Mouse (Mus musculus): ENCODE results near the gene Zhx3. TPM values are rescaled to one million over a fixed set of nuclear protein-coding genes. Genes with fewer than 3 reads are reported as not detected.

Zhx3 gene
- total RNA-seq, 2 experiments from 2014 or later = 37.5 to 43.6 TPM

DNA sequence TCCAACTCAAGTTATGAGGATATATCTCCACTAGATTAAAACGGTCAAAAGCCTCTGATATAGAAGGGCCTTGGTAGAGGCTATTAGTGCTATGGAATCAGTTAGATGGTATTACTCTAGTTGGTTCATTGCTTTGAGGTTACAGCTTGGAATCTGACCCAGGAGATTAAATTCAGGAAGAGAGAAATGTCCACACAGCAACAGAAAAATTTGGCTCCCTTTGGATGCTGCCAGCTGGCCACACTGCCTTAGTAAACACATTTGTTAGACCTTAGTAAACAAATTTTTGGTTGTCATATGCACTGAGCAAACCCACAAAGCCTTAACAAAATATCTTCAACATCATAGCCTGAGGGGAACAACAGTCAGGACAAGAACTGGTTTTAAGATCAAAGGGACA is 62.0 kb downstream of the Zhx3 start:
- intact Hi-C loops (cut with DNase I) = no loop called here

DNA sequence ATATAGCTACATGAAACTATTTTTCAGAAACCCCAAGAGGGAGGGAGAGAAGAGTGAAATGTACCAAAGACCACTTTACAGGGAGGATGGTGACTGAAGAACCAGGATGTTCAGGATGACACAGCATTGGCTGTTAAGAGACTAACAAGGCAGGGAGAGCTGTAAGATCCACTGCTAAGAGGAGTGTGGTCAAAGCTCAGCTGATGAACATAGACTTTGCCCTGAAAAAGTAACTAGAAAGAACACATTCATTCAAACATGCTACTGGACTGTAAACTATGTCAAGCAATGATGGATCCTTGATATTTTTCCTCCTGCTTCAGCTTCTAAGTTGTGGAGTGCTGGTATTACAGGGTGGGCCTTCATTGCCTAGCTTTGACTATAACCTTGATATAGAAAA is 62.4 kb downstream of the Zhx3 start:
- intact Hi-C loops (cut with DNase I) = no loop called here

More for the DNA sequence above, 62.0 kb downstream of the Zhx3 start:
- no peak for DNase-seq (ENCODE audit: low spot score)

DNA sequence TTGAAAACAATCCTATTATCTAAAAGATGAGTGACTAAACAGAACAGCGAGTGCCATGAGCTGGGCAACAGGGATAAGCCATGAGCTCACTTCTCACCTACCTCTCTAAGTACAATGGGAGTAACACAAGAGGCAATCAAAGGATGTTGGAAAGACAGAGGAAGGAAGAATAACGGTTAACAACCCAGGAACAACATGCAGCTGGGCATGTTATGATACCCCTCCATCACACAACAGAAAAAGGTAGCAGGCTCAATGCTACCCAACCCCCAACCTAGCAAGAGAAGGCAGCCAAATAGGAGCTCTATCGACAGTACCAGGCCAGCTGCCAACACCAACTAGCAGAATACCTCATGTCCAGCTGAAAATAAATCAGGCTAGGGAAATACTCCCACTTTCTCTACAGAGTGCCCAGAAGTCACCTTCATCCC is 66.7 kb downstream of the Zhx3 start:
- intact Hi-C loops (cut with DNase I) = no loop called here
- peak; percentile 49 for DNase-seq (ENCODE audit: low spot score)

More for the DNA sequence above, 62.4 kb downstream of the Zhx3 start:
- DNase-seq (ENCODE audit: low spot score) = no peak

DNA sequence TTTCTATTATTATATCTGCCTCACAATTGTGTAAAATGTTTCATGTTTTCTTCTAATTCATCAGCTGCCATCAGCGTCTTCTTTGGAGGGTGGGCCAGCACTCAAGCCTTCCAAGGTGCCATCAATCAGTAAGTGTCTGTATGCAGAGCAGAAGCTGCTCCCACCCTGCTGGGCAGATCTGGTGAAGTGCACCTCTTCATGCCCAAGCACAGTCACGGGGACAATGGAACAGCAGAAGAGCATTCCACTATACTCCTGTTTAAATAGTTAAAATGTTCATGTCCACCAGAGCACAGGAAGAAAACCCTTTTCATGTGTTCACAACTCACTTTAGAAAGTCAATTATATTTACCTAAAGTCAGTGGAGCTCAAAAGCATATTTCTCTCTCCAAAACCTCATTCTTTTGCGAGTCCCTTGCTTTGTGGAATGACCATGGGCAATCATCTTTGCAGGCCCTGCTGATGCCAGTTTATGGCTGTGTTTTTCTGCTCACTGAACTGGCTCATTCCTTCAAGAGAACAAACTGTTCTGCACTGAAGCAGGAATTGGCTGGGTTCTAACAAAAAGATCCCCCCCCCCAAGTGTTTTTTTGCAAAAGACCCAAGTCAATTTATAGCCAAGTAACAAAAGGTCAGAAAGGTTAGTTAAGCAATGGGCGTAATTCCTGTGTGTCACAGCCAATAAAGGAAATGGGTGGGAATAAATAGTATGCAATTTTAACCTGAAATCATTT is 67.8 kb downstream of the Zhx3 start:
- intact Hi-C loops (cut with DNase I) = loop anchor here (2.0 to 5.0 kb wide), 2 partner anchors 38 to 70 kb away; no protein-coding TSS in a partner anchor
- peak; percentile 30 for DNase-seq (ENCODE audit: low spot score)

DNA sequence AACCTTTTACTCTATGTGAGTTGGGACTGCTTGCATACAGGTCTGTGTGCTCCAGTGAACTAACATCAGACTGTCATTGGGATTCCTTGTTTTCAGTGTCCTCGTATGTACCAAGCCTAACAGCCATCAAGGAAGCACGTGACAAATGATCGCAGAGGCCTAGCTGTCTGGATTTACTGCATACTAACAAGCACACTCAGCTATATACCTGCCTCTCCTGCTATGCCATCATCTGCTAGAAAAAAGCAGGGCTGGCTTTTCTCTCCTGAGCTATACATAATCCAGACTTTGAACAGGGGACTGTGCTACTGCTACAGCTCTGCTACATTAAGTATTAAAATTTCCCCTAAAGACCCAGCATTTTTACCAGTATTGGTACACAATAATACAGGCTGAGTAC is 70.5 kb downstream of the Zhx3 start:
- intact Hi-C loops (cut with DNase I) = loop anchor here (5.0 kb wide), 1 partner anchor 35 kb away; no protein-coding TSS in a partner anchor
- DNase-seq (ENCODE audit: low spot score) = no peak

DNA sequence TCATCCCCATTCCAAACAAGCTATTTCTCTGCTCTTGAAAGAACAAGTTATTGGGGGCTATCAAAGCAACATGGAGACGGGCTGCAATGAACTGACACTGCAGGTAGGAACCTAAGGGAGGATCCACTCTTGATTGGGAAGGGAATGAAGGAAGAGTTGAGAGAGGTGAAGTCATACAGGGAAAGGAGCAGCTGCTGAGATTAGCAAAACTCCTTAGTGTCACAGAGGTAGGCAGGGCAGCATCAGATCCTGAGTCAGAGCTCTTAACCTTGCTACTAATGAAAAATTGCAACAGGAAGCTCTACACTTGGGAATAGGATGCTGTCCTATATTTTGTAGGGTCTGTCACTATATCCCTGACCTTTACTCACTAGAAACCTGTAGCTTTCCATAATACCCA is 71.8 kb downstream of the Zhx3 start:
- DNase-seq (ENCODE audit: low spot score) = no peak
- intact Hi-C loops (cut with DNase I) = loop anchor here (5.0 kb wide), 1 partner anchor 34 kb away; no protein-coding TSS in a partner anchor

DNA sequence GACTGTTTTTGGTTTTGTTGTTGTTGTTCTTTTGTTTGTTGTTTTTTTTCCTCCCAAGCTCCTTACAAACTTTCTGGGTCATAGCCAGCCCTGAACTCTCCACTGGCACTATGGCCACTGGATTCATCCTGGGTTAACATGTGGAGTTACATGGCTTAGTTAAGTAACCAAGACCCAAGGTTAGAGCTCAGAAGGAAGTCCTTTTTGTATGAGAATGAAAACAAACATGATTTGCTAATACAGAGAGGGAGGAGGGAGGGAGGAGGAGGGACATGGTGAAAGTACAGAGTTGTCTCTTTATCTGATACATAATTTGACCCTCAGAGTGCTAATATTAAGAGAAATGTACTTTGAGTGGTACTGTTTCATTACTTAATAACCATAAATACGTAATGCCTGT is 74.6 kb downstream of the Zhx3 start:
- intact Hi-C loops (cut with DNase I) = no loop called here
- no peak for DNase-seq (ENCODE audit: low spot score)

DNA sequence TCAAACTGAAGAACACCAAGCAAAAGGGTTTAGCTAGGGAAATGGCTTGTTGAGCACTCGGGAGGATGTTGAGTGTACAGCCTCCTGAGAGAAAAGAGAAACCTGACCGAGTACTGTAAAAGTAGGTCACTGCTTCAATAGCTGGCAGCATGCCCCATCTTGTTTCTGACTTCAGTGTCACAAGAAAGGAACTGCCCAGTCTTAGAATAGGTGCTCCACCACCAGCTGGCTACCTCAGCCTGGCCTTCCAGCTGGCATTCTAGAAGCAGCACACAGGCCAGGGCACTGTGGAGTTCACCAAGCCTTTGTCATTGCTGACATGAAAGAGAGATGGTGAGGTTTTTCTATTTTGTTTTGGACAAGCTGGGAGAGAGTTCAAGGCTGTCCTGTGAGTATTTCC is 75.8 kb downstream of the Zhx3 start:
- intact Hi-C loops (cut with DNase I) = no loop called here
- peak; percentile 52 for DNase-seq (ENCODE audit: low spot score)

DNA sequence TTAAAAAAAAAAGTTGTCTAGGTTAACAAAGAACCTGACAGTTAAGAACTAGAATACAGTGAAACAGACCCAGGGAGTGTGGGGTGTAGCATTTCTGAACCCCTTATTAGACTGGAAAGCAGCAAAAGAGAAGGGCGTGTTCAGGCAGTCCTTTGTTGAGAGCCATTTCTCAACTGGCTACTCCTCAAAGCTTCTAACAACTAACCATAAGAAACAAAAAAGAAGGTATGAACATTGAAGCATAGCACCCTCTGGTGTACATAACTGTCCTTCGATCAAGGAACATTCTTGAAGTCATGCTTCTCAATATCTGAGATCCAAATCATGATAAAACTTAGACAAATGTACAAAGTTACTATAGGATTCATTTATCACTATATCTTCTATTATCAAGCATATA is 79.7 kb downstream of the Zhx3 start:
- DNase-seq (ENCODE audit: low spot score) = no peak
- intact Hi-C loops (cut with DNase I) = loop anchor here (5.0 kb wide), 3 partner anchors 61 to 191 kb away; partner anchors contain the start of genes Lpin3 and Plcg1

DNA sequence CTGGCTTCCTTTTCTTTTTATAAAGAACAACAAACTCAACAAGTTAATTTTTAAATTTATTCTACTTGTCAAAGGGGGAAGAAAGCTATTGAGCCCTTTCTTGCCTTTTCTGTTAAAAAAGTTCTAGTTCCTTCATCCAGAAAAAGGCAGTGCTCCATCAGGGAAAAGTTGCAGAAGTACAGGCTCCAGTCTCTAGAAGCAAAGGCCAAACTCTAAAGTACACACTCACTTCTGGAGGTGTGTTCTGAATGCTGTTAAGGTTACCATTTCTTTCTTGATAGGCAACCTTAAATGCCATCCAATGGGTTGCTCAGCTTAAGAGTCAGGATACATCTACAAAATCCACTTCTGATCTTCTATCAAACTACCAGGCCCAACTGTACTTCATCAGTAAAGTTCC is 83.1 kb downstream of the Zhx3 start:
- DNase-seq (ENCODE audit: low spot score) = no peak
- intact Hi-C loops (cut with DNase I) = loop anchor here (5.0 kb wide), 3 partner anchors 57 to 187 kb away; partner anchors contain the start of genes Lpin3 and Plcg1

DNA sequence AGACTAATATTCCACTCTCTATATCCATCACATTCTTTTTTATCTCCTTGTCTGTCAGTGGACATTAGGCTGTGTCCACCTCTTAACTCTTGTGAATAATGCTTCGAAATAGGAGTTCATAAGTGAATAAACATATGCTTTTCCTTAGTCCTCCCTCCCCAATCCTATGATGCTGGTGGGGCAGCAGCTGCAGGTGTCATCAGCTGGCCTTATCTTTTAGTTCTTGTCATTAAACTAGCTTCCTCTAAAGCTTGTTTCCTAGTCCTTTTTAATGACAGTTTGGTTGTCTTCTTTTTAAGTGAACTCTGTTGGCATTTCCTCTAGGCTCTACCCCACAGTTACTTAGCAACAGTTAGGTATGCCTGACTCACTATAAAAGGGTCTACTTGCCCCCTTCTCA is 83.8 kb downstream of the Zhx3 start:
- intact Hi-C loops (cut with DNase I) = no loop called here
- no peak for DNase-seq (ENCODE audit: low spot score)

DNA sequence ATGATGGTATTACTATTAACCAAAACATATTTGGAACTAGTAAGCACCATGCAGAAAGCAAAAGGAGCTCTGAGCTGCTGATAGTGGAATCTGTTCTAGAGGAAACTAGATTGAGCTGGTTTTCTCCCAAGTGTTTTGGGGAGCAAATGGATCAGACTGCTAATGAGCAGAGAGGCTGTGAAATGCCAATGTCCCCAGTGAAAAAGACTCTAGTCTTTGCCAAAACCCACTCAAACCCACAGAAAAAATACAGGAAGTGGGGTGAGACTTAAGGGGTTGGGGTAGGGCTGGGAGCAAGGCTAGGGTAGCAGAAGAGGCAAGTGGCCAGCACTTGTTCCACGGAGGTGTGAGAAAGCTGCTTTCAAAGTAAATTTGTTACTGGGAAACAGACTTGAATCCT is 86.5 kb downstream of the Zhx3 start:
- intact Hi-C loops (cut with DNase I) = loop anchor here (2.0 kb wide), 1 partner anchor 16 kb away; no protein-coding TSS in a partner anchor
- DNase-seq (ENCODE audit: low spot score) = no peak

DNA sequence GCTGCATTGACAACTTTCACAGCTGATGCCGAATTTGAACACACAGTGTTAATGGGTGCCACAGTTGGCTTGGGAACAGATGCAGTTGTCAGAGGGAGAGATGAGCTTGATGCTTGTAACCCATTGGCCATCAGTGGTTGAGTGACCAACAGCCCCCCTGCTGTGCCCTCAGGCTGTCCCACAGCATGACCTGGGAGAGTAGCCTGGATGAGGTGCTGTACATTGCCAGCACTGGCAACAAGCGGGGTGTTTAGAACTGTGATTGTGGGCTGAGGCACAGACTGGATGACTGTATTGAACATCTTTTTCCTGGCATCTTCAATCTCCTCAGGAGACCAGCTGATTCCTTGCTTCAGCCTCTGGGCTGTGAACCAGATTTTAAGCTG is 92.0 kb downstream of the Zhx3 start:
- no peak for DNase-seq (ENCODE audit: low spot score)
- intact Hi-C loops (cut with DNase I) = no loop called here

DNA sequence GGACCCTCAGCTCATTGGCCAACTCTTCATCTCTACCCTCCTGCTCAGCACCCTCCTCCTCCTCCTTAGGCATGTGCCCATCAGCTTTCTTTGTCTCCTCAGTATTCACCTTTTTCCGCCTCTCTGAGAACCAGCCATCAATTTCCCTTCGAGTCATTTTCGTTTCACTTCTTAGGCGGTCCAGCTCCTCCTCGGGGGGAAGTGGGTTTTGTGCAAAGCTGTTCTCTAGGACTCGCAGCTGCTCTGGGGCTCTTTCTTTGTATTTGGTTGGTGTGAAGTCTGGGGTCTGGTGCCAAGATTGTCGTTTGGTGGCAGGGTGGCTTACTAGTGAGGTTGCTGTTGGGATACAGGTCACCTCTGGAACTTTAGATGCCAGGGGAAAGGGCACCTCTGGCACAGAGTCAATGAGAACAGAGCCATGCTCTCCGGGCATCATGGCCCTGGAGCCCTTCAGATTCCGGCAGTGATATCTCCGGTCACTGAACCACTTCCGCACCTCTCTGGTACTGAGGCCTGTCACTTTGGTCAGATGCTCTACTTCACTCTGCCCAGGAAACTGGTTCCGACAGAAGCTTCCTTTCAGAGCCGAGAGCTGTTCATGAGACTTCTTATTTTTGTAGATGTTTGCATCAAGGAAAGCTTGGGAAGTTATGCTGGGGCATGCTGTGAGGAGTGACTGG is 92.5 kb downstream of the Zhx3 start:
- intact Hi-C loops (cut with DNase I) = no loop called here
- DNase-seq (ENCODE audit: low spot score) = no peak

DNA sequence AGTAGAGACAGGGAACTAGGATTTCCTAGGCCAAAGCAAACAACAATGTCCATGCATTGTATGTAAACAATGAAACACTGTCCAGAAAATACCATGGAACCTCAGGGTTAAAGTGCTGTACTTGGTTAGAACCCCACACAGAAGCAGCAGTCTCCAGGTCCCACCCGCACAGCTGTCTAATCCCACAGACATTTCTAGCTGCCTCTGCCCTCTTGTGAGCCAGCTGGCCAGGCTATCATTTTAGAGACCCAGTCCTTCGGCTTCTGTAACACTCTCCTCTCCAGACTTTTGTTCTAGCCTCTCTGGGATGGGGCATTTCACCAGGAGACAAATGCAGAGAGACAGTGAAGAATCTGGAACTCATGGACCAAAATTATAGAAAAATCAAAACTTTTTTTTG is 94.8 kb downstream of the Zhx3 start:
- DNase-seq (ENCODE audit: low spot score) = no peak
- intact Hi-C loops (cut with DNase I) = no loop called here

DNA sequence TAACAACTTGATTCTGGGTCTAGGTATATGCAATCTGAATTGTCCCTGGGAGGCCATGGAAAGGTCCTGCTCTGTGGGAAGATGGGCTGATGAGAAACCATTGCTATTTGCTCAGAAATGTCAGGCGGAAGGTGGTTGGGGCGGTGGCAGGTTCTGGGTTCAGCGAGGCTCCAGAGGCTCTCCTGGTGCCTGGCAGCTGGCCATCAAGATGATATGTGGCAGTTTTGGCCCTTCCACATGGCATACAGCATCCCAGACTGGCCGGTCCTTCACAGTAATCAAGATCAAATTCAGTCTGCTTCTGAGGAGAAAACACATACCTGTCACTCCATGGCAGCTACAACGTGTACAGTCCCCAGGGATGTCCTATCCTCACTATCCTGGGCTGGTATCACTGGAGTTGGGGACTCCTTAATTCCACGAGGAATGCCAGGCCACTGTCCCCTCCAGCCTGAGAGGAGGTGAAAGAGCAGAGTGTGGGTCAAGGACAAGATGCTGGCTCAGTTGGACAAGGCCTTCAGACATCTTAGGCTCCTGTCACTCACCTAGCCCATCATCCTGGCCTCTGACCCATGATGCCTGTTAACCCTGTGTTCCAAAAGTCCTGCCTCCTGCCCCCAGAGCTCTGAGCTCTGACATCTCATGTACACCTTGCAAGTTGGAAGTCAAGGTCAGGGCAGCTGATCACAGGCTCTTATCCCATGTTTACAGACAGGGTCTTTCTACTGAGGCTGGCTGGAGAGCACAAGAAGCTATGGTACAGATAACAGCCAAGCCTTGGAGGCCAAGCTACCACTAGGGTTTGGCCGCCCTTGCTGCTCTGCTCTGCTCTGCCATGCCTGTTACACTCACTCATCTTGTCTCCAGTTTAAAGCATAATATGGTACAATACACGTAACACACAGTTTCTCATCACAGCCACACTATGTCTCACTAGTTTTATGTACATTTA is 101.2 kb downstream of the Zhx3 start:
- no peak for DNase-seq (ENCODE audit: low spot score)
- intact Hi-C loops (cut with DNase I) = loop anchor here (2.0 kb wide), 1 partner anchor 15 kb away; no protein-coding TSS in a partner anchor

DNA sequence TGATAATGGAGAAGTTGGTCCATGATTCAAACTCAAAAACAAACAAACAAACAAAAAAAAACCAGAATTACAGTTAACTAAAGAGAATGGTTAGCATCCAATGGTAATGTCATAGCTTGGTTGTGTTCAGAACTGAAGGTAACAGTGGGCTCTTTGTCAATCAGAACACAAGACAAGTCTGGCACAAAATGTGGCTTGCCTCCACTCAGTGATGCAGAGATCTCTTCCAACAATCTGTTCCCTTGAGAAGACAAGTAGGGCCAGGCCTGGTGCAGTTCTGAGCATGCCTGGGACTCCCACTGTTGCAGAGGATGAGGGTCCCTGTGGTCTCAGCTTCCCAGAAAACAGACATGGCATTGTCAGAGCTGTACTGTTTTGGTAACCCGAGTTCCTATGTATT is 101.9 kb downstream of the Zhx3 start:
- intact Hi-C loops (cut with DNase I) = loop anchor here (2.0 kb wide), 1 partner anchor 16 kb away; no protein-coding TSS in a partner anchor
- no peak for DNase-seq (ENCODE audit: low spot score)

DNA sequence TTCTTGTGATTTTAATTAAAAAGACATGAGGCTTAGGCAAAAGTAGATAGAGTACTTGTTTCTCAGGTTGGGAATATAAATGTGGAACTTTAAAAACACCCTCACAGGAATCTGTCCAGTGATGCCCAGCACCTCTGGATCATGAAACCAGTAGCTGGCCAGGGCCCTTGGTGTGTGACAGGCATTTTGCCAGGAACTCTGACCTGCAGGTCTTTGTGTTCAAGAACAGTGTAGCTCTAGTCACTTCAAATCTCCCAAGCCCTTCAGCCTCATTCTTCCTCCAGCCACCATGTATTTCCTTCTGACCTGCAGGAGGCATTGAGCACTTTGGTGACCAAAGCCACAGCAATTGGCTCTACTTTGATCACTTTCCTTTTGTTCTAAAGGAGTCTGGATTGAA is 102.4 kb downstream of the Zhx3 start:
- no peak for DNase-seq (ENCODE audit: low spot score)
- intact Hi-C loops (cut with DNase I) = loop anchor here (2.0 kb wide), 1 partner anchor 16 kb away; no protein-coding TSS in a partner anchor

DNA sequence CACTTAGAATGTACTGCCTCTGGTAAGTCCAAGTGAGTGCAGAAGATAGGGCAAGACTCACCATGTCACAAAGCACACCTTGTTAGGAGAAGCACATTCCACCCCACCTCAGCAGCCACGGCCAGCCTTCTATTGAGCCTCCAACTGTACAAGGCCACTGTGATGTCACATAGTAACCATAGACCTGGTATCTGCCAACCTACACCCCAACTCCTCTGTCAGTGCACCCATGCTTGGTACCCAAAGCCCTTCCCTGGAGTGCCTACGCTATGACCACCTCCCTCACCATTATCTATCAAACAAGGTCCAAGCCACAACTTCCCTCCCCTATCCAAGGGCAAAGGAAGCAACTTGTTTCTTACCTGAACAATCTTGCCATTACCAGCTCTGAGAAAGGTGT is 103.8 kb downstream of the Zhx3 start:
- intact Hi-C loops (cut with DNase I) = loop anchor here (5.0 kb wide), 1 partner anchor 33 kb away; no protein-coding TSS in a partner anchor

More for the DNA sequence above, 103.8 kb downstream of the Zhx3 start:
- no peak for DNase-seq (ENCODE audit: low spot score)
